Mouse (Mus musculus): ENCODE data around the gene Slc26a9.
"Not testable (repeated sequence)": the region's sequence is repeated elsewhere in the genome, so short reads cannot be mapped to it uniquely, and the experiment has no call there.

Gene Slc26a9

GRCm38 (mm10) chr1:131769296-131769695 lies 25.5 kb downstream of the Slc26a9 start:
- no peak for DNase-seq (ENCODE audit: low spot score)

GRCm38 (mm10) chr1:131770656-131771055 lies 26.8 kb downstream of the Slc26a9 start:
- DNase-seq (ENCODE audit: low spot score): peak; percentile 70

GRCm38 (mm10) chr1:131771440-131771839 lies 27.6 kb downstream of the Slc26a9 start:
- no peak for DNase-seq (ENCODE audit: low spot score)

GRCm38 (mm10) chr1:131794591-131794990 lies 50.8 kb downstream of the Slc26a9 start:
- DNase-seq (ENCODE audit: low spot score): no peak

GRCm38 (mm10) chr1:131795171-131795570 lies 51.3 kb downstream of the Slc26a9 start:
- no peak for DNase-seq (ENCODE audit: low spot score)

- peak; percentile 57 for DNase-seq (ENCODE audit: low spot score)
Measured at GRCm38 (mm10) chr1:131797202-131797909, 53.5 kb downstream of the Slc26a9 start, which contains the start of gene Pm20d1. TSS of gene Pm20d1 (plus strand) at chr1:131797381.

GRCm38 (mm10) chr1:131800001-131800400 lies 56.2 kb downstream of the Slc26a9 start:
- no peak for DNase-seq (ENCODE audit: low spot score)

- no peak for DNase-seq (ENCODE audit: low spot score)
Measured at GRCm38 (mm10) chr1:131801071-131801470, 57.2 kb downstream of the Slc26a9 start.

- DNase-seq (ENCODE audit: low spot score): no peak
Measured at GRCm38 (mm10) chr1:131802652-131803051, 58.8 kb downstream of the Slc26a9 start.

- no peak for DNase-seq (ENCODE audit: low spot score)
Measured at GRCm38 (mm10) chr1:131804166-131804565, 60.3 kb downstream of the Slc26a9 start.

GRCm38 (mm10) chr1:131808986-131809385 lies 65.2 kb downstream of the Slc26a9 start:
- DNase-seq (ENCODE audit: low spot score): no peak

GRCm38 (mm10) chr1:131809651-131810050 lies 65.8 kb downstream of the Slc26a9 start:
- no peak for DNase-seq (ENCODE audit: low spot score)

GRCm38 (mm10) chr1:131811393-131811792 lies 67.6 kb downstream of the Slc26a9 start:
- no peak for DNase-seq (ENCODE audit: low spot score)

- no peak for DNase-seq (ENCODE audit: low spot score)
Measured at GRCm38 (mm10) chr1:131812006-131812405, 68.2 kb downstream of the Slc26a9 start.

- DNase-seq (ENCODE audit: low spot score): no peak
Measured at GRCm38 (mm10) chr1:131812631-131813295, 68.9 kb downstream of the Slc26a9 start.

- no peak for DNase-seq (ENCODE audit: low spot score)
Measured at GRCm38 (mm10) chr1:131813731-131814130, 69.9 kb downstream of the Slc26a9 start.

GRCm38 (mm10) chr1:131814191-131814590 lies 70.4 kb downstream of the Slc26a9 start:
- DNase-seq (ENCODE audit: low spot score): no peak

- DNase-seq (ENCODE audit: low spot score): no peak
Measured at GRCm38 (mm10) chr1:131816886-131817285, 73.1 kb downstream of the Slc26a9 start.

GRCm38 (mm10) chr1:131820353-131820752 lies 76.5 kb downstream of the Slc26a9 start:
- not testable (repeated sequence) for DNase-seq (ENCODE audit: low spot score)

- DNase-seq (ENCODE audit: low spot score): no peak
Measured at GRCm38 (mm10) chr1:131820887-131821328, 77.1 kb downstream of the Slc26a9 start.
